Mouse (Mus musculus): Measurements from ENCODE around the gene Galk1.

Gene Galk1

DNA sequence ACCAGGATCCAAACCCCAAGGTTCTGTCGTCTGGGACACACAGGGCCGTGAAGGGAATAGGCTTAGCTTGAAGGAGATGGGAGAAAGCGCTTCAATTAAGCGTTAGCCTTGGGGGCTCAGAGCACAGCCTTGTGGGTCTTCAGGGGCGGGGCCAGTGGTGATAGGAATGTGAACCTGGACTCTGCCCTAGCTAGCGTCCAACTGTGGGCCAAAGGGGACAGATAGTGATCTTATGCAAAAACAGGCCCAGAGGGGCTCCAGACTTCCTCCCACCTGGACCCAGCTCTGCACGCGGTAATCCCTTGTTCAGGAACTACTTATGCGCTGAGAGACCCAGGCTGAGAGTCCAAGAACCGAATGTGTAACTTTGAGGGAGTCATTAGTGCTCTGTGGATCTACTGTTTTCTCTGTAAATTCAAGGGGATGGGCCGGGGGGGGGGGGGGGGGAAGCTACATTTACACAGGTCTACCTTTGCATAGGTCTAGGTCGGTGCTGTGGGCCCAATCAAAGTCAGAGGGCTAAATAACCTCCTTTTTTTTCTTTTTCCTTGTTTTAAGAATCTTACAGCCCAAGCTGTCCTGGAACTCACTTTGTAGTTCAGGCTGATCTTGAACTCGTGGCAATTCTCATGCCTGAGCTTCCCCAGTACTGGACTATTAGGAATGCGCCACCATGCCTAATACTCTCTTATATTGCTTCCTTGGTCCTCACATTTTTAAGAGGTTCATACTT is 824 bp downstream of the Galk1 start:
- DNase-seq (ENCODE audit: low spot score in 2 of 2) = no peak

DNA sequence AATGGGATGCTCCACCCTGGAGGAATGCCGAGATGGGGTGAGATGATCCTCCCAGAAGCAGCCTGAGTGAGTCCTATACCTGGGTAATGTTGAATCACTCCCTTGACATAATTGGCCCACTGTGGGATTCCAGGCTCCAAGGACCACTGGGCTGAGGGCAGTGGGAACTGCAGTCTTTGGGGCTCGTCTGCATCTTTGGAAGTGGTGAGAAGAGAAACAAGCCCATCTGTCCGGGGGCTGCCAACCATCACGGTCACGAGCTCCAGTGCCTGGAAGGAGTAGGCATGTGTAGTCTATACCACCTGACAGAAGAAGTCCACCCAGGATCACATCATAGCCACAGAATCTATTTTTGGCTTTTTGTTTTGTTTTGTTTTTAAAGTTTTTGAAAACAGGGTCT is 1.6 kb downstream of the Galk1 start:
- DNase-seq (ENCODE audit: low spot score in 2 of 2) = no peak

- no peak for DNase-seq (ENCODE audit: low spot score in 2 of 2)
These were observed 2.4 kb downstream of the Galk1 start for GRCm38 (mm10) chr11:116010146-116010545.

- no peak for DNase-seq (ENCODE audit: low spot score in 2 of 2)
These were observed 2.9 kb downstream of the Galk1 start for GRCm38 (mm10) chr11:116009661-116010060.

GRCm38 (mm10) chr11:116008832-116009375 is 3.6 kb downstream of the Galk1 start:
- DNase-seq (ENCODE audit: low spot score in 2 of 2) = no peak

- no peak for DNase-seq (ENCODE audit: low spot score in 2 of 2)
These were observed 4.1 kb downstream of the Galk1 start for GRCm38 (mm10) chr11:116008411-116008810.

- no peak for DNase-seq (ENCODE audit: low spot score in 2 of 2)
These were observed 5.2 kb downstream of the Galk1 start for GRCm38 (mm10) chr11:116007095-116007850.

DNA sequence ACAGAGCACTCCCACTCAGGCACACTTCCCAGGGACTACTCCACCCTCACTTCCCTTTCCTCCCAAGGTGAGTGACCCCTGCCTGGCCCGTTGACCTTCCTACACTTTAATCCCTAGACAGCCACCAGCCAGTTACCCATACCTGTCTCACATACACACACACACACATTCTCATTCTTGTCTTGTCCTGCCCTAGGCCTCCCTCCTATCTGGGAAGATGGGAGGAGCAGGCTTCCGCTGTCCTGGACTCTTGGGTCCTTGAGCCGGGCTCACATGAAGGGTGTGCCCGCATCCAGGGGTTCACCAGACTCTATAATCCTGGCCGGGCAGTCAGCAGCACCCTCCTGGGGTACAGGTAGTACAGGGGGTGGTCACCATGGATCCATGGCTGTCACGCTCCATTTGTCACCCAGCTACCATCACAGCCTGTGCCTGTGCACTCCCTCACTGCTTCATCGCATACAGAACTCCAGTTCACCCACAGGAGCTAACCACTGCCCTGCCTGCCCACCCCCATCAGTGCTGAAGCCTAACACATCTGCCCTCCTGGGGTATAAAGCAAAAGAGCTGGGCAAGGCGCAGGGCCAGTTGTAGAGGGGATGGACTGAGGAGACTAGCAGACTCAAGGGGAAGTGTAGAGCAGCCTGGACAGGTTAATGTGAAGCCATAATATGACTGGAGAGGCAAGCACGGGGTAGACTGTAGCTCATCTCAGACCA is 6.7 kb downstream of the Galk1 start:
- no peak for DNase-seq (ENCODE audit: low spot score in 2 of 2)

GRCm38 (mm10) chr11:116004840-116005700 is 7.4 kb downstream of the Galk1 start:
- DNase-seq (ENCODE audit: low spot score in 2 of 2) = peak; percentile 38 to 57

DNA sequence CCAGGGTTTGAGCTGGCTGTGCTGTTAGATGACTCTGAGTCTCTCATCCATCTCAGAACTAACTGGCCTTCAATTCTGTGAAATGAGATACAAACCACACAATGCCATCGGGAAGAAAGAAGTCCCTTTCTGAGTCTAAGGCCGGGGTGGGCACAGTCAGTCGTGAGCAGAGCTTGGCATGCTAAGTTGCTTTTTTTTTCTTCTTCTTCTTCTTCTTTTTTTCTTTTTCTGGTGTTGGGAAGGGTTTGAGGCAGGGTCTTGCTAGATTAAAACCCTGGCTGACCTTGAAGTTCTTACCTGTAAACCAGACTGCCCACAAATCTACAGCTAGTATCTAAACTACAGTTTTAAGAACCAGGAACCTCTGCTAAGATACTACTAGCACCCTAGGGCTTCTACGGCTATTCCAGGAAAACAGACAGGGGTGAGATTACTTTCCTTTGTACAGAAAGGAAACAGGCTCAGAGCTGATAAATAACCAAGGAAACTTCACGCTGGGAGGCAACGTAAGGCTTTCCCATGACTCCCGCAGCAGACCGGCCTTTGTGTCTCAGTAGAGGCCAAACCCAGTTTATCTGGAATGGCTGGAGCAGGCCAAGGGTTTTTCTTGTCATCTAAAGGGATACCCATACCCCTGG is 8.2 kb downstream of the Galk1 start:
- no peak for DNase-seq (ENCODE audit: low spot score in 2 of 2)

DNA sequence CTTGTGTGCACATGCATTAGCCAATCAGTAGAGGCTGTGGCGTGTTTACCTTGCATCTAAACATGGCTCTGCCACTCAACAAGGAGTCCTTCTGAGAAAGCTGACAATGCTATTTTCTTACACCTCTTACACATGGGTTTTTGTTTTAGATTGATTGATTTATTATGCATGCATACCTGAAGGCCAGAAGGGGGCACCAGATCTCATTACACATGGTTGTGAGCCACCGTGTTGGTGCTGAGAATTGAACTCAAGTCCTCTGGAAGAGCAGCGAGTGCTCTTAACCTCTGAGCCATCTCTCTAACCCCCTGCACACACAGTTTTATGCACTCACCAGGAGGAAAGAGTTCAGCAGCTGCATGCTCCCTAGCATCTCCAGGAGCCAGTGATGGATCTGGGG is 9.6 kb downstream of the Galk1 start:
- no peak for DNase-seq (ENCODE audit: low spot score in 2 of 2)

DNA sequence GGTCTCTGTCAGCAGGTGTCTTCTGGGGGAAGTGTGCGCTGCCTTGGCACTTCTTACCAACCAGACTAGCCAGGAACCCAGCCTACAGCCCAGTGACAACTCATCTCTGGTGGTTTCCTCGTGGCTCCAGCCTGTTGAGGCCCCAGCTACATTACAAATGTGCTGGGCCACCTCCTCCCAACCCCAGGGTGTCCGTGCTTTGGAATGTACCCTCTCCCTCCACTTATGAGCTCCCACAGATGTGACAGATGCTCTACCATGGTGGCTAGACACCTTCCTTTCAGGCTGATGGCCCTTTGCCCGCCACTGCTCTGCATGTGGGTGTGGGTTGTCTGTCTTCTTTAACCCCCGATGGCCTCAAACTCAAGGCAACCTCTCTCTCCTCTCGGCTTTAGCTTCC is 10.8 kb downstream of the Galk1 start:
- DNase-seq (ENCODE audit: low spot score in 2 of 2) = no peak

DNA sequence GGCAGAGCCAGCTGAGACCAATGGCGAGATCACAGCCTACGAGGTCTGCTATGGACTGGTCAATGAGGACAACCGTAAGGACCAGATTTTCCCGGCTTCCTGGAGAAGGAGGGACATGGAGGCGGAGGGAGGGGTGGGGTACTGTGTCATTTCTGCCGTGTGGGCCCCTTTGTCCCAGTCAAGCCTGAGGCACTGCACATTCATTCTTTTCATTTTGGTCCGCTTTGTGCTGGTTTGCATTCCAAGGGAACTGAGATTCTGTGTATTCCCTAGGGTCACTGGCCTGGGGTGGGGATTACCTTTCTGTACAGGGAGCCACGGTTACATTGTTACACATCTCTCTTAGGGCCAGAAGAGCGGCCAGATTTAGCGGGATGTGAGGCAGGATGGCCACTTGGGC is 11.9 kb downstream of the Galk1 start:
- DNase-seq (ENCODE audit: low spot score in 2 of 2) = no peak

DNA sequence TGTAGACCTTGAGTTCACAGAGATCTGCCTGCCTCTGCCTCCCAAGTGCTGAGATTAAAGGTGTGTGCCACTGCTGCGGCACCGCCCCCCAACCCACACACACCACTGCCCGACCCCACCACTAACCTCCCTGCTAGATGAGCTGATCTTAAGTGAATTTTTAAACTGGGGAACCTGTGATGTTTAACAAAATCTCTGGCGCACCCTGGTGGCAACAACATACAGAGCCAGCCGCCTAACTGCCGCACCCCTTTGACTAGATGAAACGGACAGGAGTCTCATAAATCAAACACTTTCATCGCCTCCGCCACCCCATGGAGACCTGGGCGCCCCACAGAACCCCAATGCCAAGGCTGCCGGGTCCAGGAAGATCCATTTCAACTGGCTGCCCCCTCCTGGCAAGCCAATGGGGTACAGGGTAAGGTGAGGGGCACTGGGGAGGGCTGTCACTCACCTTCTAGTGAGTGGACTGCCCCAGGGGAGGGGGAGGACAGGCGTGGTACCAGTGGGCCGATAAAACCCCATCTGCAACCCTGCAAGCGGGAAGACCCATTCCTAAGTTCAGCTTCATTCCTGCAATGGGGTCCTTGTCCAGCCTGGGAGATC is 12.9 kb downstream of the Galk1 start:
- peak; percentile 69 to 78 for DNase-seq (ENCODE audit: low spot score in 2 of 2)

GRCm38 (mm10) chr11:115999027-115999426 is 13.5 kb downstream of the Galk1 start:
- no peak for DNase-seq (ENCODE audit: low spot score in 2 of 2)

- DNase-seq (ENCODE audit: low spot score in 2 of 2) = no peak
These were observed 14.9 kb downstream of the Galk1 start for GRCm38 (mm10) chr11:115997662-115998061.

DNA sequence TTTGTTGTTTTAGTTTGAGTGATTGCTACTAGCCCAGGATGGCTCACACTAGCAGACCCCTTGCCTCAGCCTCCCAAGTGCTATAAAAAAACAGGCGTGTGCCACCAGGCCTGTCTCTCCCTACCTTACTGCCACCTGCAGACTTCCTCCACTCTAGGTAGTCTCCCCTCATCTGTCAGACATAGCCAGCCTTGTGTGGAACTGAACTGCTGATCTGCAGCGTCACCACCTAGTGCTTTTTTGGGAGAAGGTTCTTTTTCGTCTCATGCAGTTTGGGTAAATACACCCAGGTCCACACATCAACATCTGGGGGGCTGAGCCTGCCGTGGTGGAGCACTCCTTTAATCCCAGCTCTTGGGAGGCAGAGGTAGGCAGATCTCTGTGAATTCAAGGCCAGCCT is 15.5 kb downstream of the Galk1 start:
- no peak for DNase-seq (ENCODE audit: low spot score in 2 of 2)

DNA sequence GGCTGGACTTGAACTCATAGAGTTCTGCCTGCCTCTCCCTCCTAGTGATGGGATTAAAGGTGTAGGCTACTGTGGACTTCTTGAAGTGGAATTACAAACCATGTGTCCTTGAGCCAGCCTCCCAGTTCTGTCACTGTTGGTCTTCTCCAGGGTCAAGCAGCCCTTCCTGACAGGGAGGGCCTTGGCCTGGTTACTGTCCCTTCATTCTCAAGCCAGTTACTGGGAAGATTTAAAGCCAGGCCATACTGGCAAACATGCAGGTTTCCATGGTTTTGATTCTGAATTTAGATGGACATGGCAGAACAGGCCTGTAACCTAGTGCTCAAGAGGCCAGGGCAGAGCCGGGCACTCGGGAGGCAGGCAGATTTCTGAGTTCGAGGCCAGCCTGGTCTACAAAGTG is 17.3 kb downstream of the Galk1 start:
- DNase-seq (ENCODE audit: low spot score in 2 of 2) = no peak

DNA sequence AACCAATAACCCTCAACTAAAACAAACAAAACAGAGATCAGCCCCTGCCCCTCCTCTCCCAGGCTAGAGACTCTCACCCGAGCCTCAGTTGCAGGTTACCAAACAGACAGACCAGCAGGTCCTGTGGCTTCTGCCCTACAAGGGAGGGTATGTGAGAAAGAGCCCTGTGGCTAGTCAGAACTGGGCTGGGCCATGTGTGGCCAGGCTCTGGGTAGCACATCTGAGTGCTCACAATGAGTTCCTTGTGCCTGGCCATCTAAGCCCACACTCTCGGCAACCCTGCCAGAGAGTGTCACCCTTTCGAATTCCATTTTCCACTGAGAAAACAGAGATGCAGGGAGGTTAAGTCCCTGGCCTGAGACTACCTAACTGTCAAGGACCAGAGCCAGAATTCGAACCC is 20.4 kb downstream of the Galk1 start:
- no peak for DNase-seq (ENCODE audit: low spot score in 2 of 2)

GRCm38 (mm10) chr11:115989686-115990085 is 22.8 kb downstream of the Galk1 start:
- DNase-seq (ENCODE audit: low spot score in 2 of 2) = no peak

- DNase-seq (ENCODE audit: low spot score in 2 of 2) = no peak
These were observed 29.2 kb downstream of the Galk1 start for GRCm38 (mm10) chr11:115983291-115983690.
